ENCODE assay signal across 10 mouse cellular contexts in genomic region chr4:128681126-128681525, GRCm38 (mm10). TPM values are rescaled to one million over a fixed set of nuclear protein-coding genes. Genes with fewer than 3 reads are reported as not detected.
A peak's percentile ranks its signal among the peaks of the same experiment; 100 is the strongest.
DNase-seq lines count a peak whose midpoint lies in the region; ATAC-seq and TF ChIP-seq lines count a peak whose summit lies in the region.
"Had no signal": no experiment of that assay in that cellular context is flagged by ENCODE, and none has a peak within 500 bp of the region (broad histone marks: within the 10 kb centered on the region; RNA-seq: fewer than 3 reads in every experiment).

No protein-coding gene starts in this region.

- H3K4me3 ChIP-seq in CH12.LX (replicated peaks in 1 of 3; ENCODE audit: low read depth in 2 of 3, low read length in 2 of 3, poor library complexity in 1 of 3), result no peak overlapping the region
- H3K4me3 ChIP-seq in lung, postnatal 0 days (ENCODE audit: low read depth, low read length), result no peak overlapping the region
- H3K4me3 ChIP-seq: liver, embryonic 13.5 days had no signal

- TF ChIP-seq RAD21 in CH12.LX (IDR thresholded peaks at IDR 0.05; ENCODE audit: low read depth, low read length), result peak; percentile 48

- in situ Hi-C loops in CH12.LX (cut with MboI; ENCODE audit: low pct_ligation_motif_present, low pct_unique_long_range_greater_than_20kb, low sequenced_read_pairs), result no loop called here

- WGBS in lung, postnatal 0 days, result 62% methylated on average over 8 of the region's 8 CpGs

- H3K9me3 ChIP-seq in CH12.LX (replicated peaks; ENCODE audit: low read length), result no peaks in the 10 kb centered on the region
- H3K9me3 ChIP-seq in lung, postnatal 0 days (ENCODE audit: low read length), result no peaks in the 10 kb centered on the region
- H3K9me3 ChIP-seq: liver, embryonic 13.5 days had no signal

- no peak overlapping the region for H3K27ac ChIP-seq in CH12.LX (ENCODE audit: insufficient read depth, low read depth)
- no peak overlapping the region for H3K27ac ChIP-seq in lung, postnatal 0 days (ENCODE audit: low read length)
- H3K27ac ChIP-seq: liver, embryonic 13.5 days had no signal

- H3K36me3 ChIP-seq in CH12.LX (replicated peaks in 1 of 2; ENCODE audit: control insufficient read depth in 1 of 2, insufficient read depth in 1 of 2, low read length in 1 of 2), result no peaks in the 10 kb centered on the region
- H3K36me3 ChIP-seq in lung, postnatal 0 days (ENCODE audit: insufficient read depth, low read length), result no peaks in the 10 kb centered on the region
- H3K36me3 ChIP-seq: liver, embryonic 13.5 days had no signal

- no peak for TF ChIP-seq POLR2A in CH12.LX (IDR thresholded peaks at IDR 0.05; ENCODE audit: low read depth, low read length)

- H3K79me2 ChIP-seq in CH12.LX (replicated peaks; ENCODE audit: control insufficient read depth, extremely low read depth, insufficient read depth, poor library complexity, severe bottlenecking), result no peaks in the 10 kb centered on the region

- intact Hi-C loops in gastrocnemius, postnatal 14 days (cut with DNase I; ENCODE audit: low total_unique reads), result no loop called here

- peak; percentile 38 for DNase-seq in gastrocnemius, postnatal 14 days
- DNase-seq in gastrocnemius, adult 8-10 months (ENCODE audit: low spot score in 2 of 2), result no peak
- no peak for DNase-seq in CH12.LX (ENCODE audit: extremely low read depth)
- DNase-seq in embryo, embryonic 10 days (ENCODE audit: low spot score), result peak; percentile 69
- no peak for DNase-seq in lung, postnatal 0 days (ENCODE audit: low spot score)
- DNase-seq in thymus, adult 18-20 months, result no peak
- DNase-seq in thymus, postnatal 14 days, result no peak
- DNase-seq: liver, embryonic 13.5 days; right cerebral cortex, postnatal 4 days had no signal

- ATAC-seq in lung, postnatal 0 days, result peak; percentile 52; the same call in 1 of the 2 replicates
- no peak for ATAC-seq in activated CD4-positive, CD25-positive, alpha-beta regulatory T cell, adult 4 months

- H3K9ac ChIP-seq in CH12.LX (ENCODE audit: insufficient read depth, low read depth), result no peak overlapping the region
- H3K9ac ChIP-seq in lung, postnatal 0 days (replicated peaks; ENCODE audit: low read depth), result no peak overlapping the region
- H3K9ac ChIP-seq: liver, embryonic 13.5 days had no signal

- H3K4me2 ChIP-seq in CH12.LX (ENCODE audit: insufficient read depth, low read depth, poor library complexity, severe bottlenecking), result no peak overlapping the region
- no peak overlapping the region for H3K4me2 ChIP-seq in lung, postnatal 0 days (replicated peaks; ENCODE audit: low read depth, low read length)
- H3K4me2 ChIP-seq: liver, embryonic 13.5 days had no signal

- peak in 1 of 2 experiments; percentile 59; a peak in 2 of 4 replicates for TF ChIP-seq CTCF in CH12.LX (conservative IDR thresholded peaks at IDR 0.05 in 1 of 2, IDR thresholded peaks at IDR 0.05 in 1 of 2; ENCODE audit: low read depth in 2 of 2, low read length in 2 of 2)
- TF ChIP-seq CTCF in lung, postnatal 0 days (IDR thresholded peaks at IDR 0.05), result peak; percentile 66

- H3K27me3 ChIP-seq in CH12.LX (replicated peaks), result no peaks in the 10 kb centered on the region
- H3K27me3 ChIP-seq in lung, postnatal 0 days (replicated peaks; ENCODE audit: insufficient read depth, low read length), result no peaks in the 10 kb centered on the region
- H3K27me3 ChIP-seq: liver, embryonic 13.5 days had no signal

- dilution Hi-C loops in CH12.LX (cut with MboI; ENCODE audit: extremely low pct_ligation_motif_present, extremely low pct_unique_long_range_greater_than_20kb, low sequenced_read_pairs), result no loop called here

- H3K4me1 ChIP-seq in CH12.LX (ENCODE audit: control insufficient read depth in 1 of 2, insufficient read depth in 2 of 2), result peaks cover 4 to 39% of the 10 kb centered on the region in 2 experiments
- H3K4me1 ChIP-seq in lung, postnatal 0 days (ENCODE audit: insufficient read depth, low read depth, low read length), result no peaks in the 10 kb centered on the region

- no peak for TF ChIP-seq EP300 in CH12.LX (IDR thresholded peaks at IDR 0.05; ENCODE audit: low read length)
- TF ChIP-seq EP300 in lung, postnatal 0 days (IDR thresholded peaks at IDR 0.05), result no peak

TF ChIP-seq in CH12.LX, 34 proteins besides CTCF, POLR2A, EP300 and RAD21:
- no peak for TF ChIP-seq BHLHE40 (IDR thresholded peaks at IDR 0.05; ENCODE audit: low read depth, low read length)
- no peak for TF ChIP-seq TCF12 (IDR thresholded peaks at IDR 0.05; ENCODE audit: low read depth, low read length)
- peak; percentile 48 for TF ChIP-seq SMC3 (IDR thresholded peaks at IDR 0.05; ENCODE audit: low read depth, low read length)
- TF ChIP-seq E2F4 (IDR thresholded peaks at IDR 0.05; ENCODE audit: insufficient replicate concordance, low read depth, low read length), result no peak

RNA-seq across cellular contexts. Expression of gene Phc2, which starts 26.6 kb away (rescaled TPM):
- total RNA-seq in gastrocnemius, postnatal 14 days (2021), result 10 to 100 TPM; 27.1 to 27.9 TPM
- total RNA-seq in gastrocnemius, adult 8-10 months (2022), result 10 to 100 TPM; 12.3 to 18.1 (median 14.6) TPM
- total RNA-seq in CH12.LX (2012; rRNA removed) (29.6 and 32.7 TPM in 2 replicates), CH12.LX (2014; rRNA removed) (23.5 and 24.1 TPM in 2 replicates)
- polyA plus RNA-seq in CH12.LX (2012; ENCODE audit: insufficient read length, low read depth), result 53.2 and 56.1 TPM in 2 replicates
- 53.6 and 56.3 TPM in 2 replicates for polyA plus RNA-seq in lung, postnatal 0 days (2015; fragmentation: Nextera tagmentation; extraction: Ambion mirVana)
- polyA plus RNA-seq in activated CD4-positive, CD25-positive, alpha-beta regulatory T cell, adult 4 months (2017; shearing (Covaris generic)), result 10 to 100 TPM; 12.2 to 14.2 TPM

Comparison
In these comparisons a context has a peak if more than half of its experiments do, and no peak if none do; other contexts are left out.
1. DNase-seq: peak in gastrocnemius, postnatal 14 days (single experiment) and embryo, embryonic 10 days (single experiment); none in gastrocnemius, adult 8-10 months (0 of 2), CH12.LX (single experiment), lung, postnatal 0 days (single experiment), thymus, adult 18-20 months (0 of 2) and thymus, postnatal 14 days (single experiment).